12 mouse cellular contexts compared by ENCODE assay signal in genomic region chr5:13585559-13586207, GRCm38 (mm10).
DNase-seq lines count a peak whose midpoint lies in the region; ATAC-seq and TF ChIP-seq lines count a peak whose summit lies in the region.
"Had no signal": no experiment of that assay in that cellular context is flagged by ENCODE, and none has a peak within 500 bp of the region (broad histone marks: within the 10 kb centered on the region; RNA-seq: fewer than 3 reads in every experiment).

No protein-coding gene starts in this region.

- H3K36me3 ChIP-seq in heart, adult 2 months (ENCODE audit: control insufficient read depth, insufficient read depth, low read length), result no peaks in the 10 kb centered on the region
- H3K36me3 ChIP-seq in heart, embryonic 11.5 days (ENCODE audit: control insufficient read depth, insufficient read depth, low read length), result no peaks in the 10 kb centered on the region
- H3K36me3 ChIP-seq in limb, embryonic 14.5 days (ENCODE audit: control insufficient read depth, insufficient read depth, low read length), result 0 out of 2 replicates have a peak, but pooled peaks cover 4% of the 10 kb centered on the region
- 0 out of 2 replicates have a peak, but pooled peaks cover 2% of the 10 kb centered on the region for H3K36me3 ChIP-seq in limb, embryonic 10.5 days
- no peaks in the 10 kb centered on the region for H3K36me3 ChIP-seq in forebrain, postnatal 0 days (ENCODE audit: insufficient read depth)
- H3K36me3 ChIP-seq: midbrain, embryonic 12.5 days had no signal

- no peak for ATAC-seq in heart, embryonic 11.5 days (replicated peaks; ENCODE audit: insufficient number of reproducible peaks, low FRiP score, low TSS enrichment)
- no peak for ATAC-seq in limb, embryonic 14.5 days (ENCODE audit: low FRiP score, low read depth)
- no peak for ATAC-seq in forebrain, postnatal 0 days
- ATAC-seq in megakaryocyte-erythroid progenitor cell, adult 5-6 weeks (replicated peaks; ENCODE audit: low FRiP score, low TSS enrichment, poor library complexity, severe bottlenecking), result no peak

- no peaks in the 10 kb centered on the region for H3K9me3 ChIP-seq in heart, embryonic 11.5 days (replicated peaks; ENCODE audit: control insufficient read depth, low read length)
- H3K9me3 ChIP-seq in limb, embryonic 14.5 days (ENCODE audit: control insufficient read depth, low read length), result no peaks in the 10 kb centered on the region
- H3K9me3 ChIP-seq in limb, embryonic 10.5 days (replicated peaks), result no peaks in the 10 kb centered on the region
- H3K9me3 ChIP-seq in forebrain, postnatal 0 days (ENCODE audit: low read length), result no peaks in the 10 kb centered on the region
- H3K9me3 ChIP-seq: midbrain, embryonic 12.5 days had no signal

- intact Hi-C loops in heart, adult 2 months (cut with DNase I), result loop anchor here (2.0 kb wide), 1 partner anchor 179 kb away; no protein-coding TSS in a partner anchor

- TF ChIP-seq POLR2A in heart, adult 2 months (IDR thresholded peaks at IDR 0.05; ENCODE audit: insufficient read depth, low read depth, low read length), result no peak
- TF ChIP-seq POLR2A in limb, embryonic 14.5 days (IDR thresholded peaks at IDR 0.05; ENCODE audit: borderline replicate concordance, extremely low read depth, insufficient read depth, insufficient read length), result no peak

- no peak for TF ChIP-seq EP300 in heart, adult 2 months (IDR thresholded peaks at IDR 0.05; ENCODE audit: insufficient read depth, low read depth, low read length)

- no peaks in the 10 kb centered on the region for H3K79me2 ChIP-seq in heart, adult 2 months (replicated peaks; ENCODE audit: control insufficient read depth, insufficient read depth, low read length)

- no peak overlapping the region for H3K27ac ChIP-seq in heart, adult 2 months
- H3K27ac ChIP-seq in heart, embryonic 11.5 days (ENCODE audit: low read depth, low read length), result no peak overlapping the region
- H3K27ac ChIP-seq in limb, embryonic 14.5 days (replicated peaks; ENCODE audit: low read depth, low read length), result no peak overlapping the region
- H3K27ac ChIP-seq in limb, embryonic 10.5 days, result no peak overlapping the region
- H3K27ac ChIP-seq in forebrain, postnatal 0 days (ENCODE audit: low read depth, low read length), result no peak overlapping the region
- H3K27ac ChIP-seq: midbrain, embryonic 12.5 days had no signal

- no peak overlapping the region for H3K4me2 ChIP-seq in heart, embryonic 11.5 days
- no peak overlapping the region for H3K4me2 ChIP-seq in limb, embryonic 14.5 days (replicated peaks; ENCODE audit: low read depth, low read length, severe bottlenecking)
- H3K4me2 ChIP-seq in forebrain, postnatal 0 days (ENCODE audit: low read depth), result no peak overlapping the region
- H3K4me2 ChIP-seq: midbrain, embryonic 12.5 days had no signal

- H3K4me3 ChIP-seq in heart, adult 2 months, result no peak overlapping the region
- H3K4me3 ChIP-seq in heart, embryonic 11.5 days (ENCODE audit: low read depth, low read length), result no peak overlapping the region
- H3K4me3 ChIP-seq in limb, embryonic 14.5 days (replicated peaks; ENCODE audit: low read length), result no peak overlapping the region
- H3K4me3 ChIP-seq in limb, embryonic 10.5 days, result no peak overlapping the region
- no peak overlapping the region for H3K4me3 ChIP-seq in forebrain, postnatal 0 days (ENCODE audit: low read depth, low read length)
- H3K4me3 ChIP-seq: midbrain, embryonic 12.5 days had no signal

- H3K4me1 ChIP-seq in heart, adult 2 months (ENCODE audit: control insufficient read depth, insufficient read depth, low read length), result no peaks in the 10 kb centered on the region
- no peaks in the 10 kb centered on the region for H3K4me1 ChIP-seq in heart, embryonic 11.5 days (ENCODE audit: control insufficient read depth, insufficient read depth, low read length)
- H3K4me1 ChIP-seq in limb, embryonic 14.5 days (ENCODE audit: control insufficient read depth, insufficient read depth, low read length), result no peaks in the 10 kb centered on the region
- no peaks in the 10 kb centered on the region for H3K4me1 ChIP-seq in limb, embryonic 10.5 days
- no peaks in the 10 kb centered on the region for H3K4me1 ChIP-seq in forebrain, postnatal 0 days (ENCODE audit: insufficient read depth)
- H3K4me1 ChIP-seq: midbrain, embryonic 12.5 days had no signal

- peak; percentile 84 for TF ChIP-seq CTCF in heart, adult 2 months (IDR thresholded peaks at IDR 0.05)
- TF ChIP-seq CTCF in forebrain, postnatal 0 days (IDR thresholded peaks at IDR 0.05; ENCODE audit: low read depth), result peak; percentile 65

- no peak overlapping the region for H3K9ac ChIP-seq in heart, adult 2 months (ENCODE audit: low read depth, low read length)
- H3K9ac ChIP-seq in heart, embryonic 11.5 days (ENCODE audit: low read depth, low read length), result no peak overlapping the region
- no peak overlapping the region for H3K9ac ChIP-seq in limb, embryonic 14.5 days (ENCODE audit: low read depth, low read length, severe bottlenecking)
- no peak overlapping the region for H3K9ac ChIP-seq in forebrain, postnatal 0 days
- H3K9ac ChIP-seq: midbrain, embryonic 12.5 days had no signal

- no peak for DNase-seq in heart, adult 2 months
- peak; percentile 50 for DNase-seq in limb, embryonic 14.5 days (ENCODE audit: low spot score)
- no peak for DNase-seq in limb, embryonic 10.5 days (ENCODE audit: low spot score)
- DNase-seq in MEL-GATA-1-ER (ENCODE audit: extremely low read depth, low read depth), result peak; percentile 4
- DNase-seq in forebrain, postnatal 0 days, result peak; percentile 66
- no peak for DNase-seq in thymus, adult 18-20 months
- DNase-seq: cerebellum, adult 11-12 months; gastrocnemius, postnatal 14 days; thymus, postnatal 14 days had no signal

- H3K27me3 ChIP-seq in heart, adult 2 months (ENCODE audit: control insufficient read depth, insufficient read depth, low read length), result no peaks in the 10 kb centered on the region
- H3K27me3 ChIP-seq in heart, embryonic 11.5 days (ENCODE audit: control insufficient read depth, insufficient read depth, low read length), result no peaks in the 10 kb centered on the region
- H3K27me3 ChIP-seq in limb, embryonic 14.5 days (ENCODE audit: control insufficient read depth, insufficient read depth, low read length), result no peaks in the 10 kb centered on the region
- no peaks in the 10 kb centered on the region for H3K27me3 ChIP-seq in limb, embryonic 10.5 days (ENCODE audit: low read depth, poor library complexity, severe bottlenecking)
- no peaks in the 10 kb centered on the region for H3K27me3 ChIP-seq in forebrain, postnatal 0 days (ENCODE audit: insufficient read depth, low read length)

Comparison
In these comparisons a context has a peak if more than half of its experiments do, and no peak if none do; other contexts are left out.
1. DNase-seq: peak in limb, embryonic 14.5 days (single experiment), MEL-GATA-1-ER (single experiment) and forebrain, postnatal 0 days (single experiment); none in heart, adult 2 months (0 of 2), limb, embryonic 10.5 days (single experiment) and thymus, adult 18-20 months (0 of 2).